Mouse (Mus musculus): Measurements from ENCODE around the gene Tesc. TPM values are rescaled to one million over a fixed set of nuclear protein-coding genes. Genes with fewer than 3 reads are reported as not detected.
A peak's percentile ranks its signal among the peaks of the same experiment; 100 is the strongest.

Gene Tesc
- total RNA-seq (2021), result 1 to 10 TPM in 1 of 2 experiments, under 1 TPM in 1; 0.78 to 1.4 TPM
- long read RNA-seq, experiment 1, partial matches to known transcripts, result 0 of 2 reads
- long read RNA-seq, experiment 1, other reads (novel, unspliced or antisense), result 1 of 2 reads
- long read RNA-seq, experiment 2, partial matches to known transcripts, result 0 of 2 reads
- long read RNA-seq, experiment 2, other reads (novel, unspliced or antisense), result 0 of 2 reads

- DNase-seq, result no peak
- intact Hi-C loops (cut with DNase I; ENCODE audit: low total_unique reads), result no loop called here
These were observed at the start of gene Tesc for GRCm38 (mm10) chr5:118027698-118028190. Tesc (plus strand) TSS chr5:118027743.

- no peak for DNase-seq
These were observed 49.3 kb upstream of the Tesc start for GRCm38 (mm10) chr5:117978159-117978697.

GRCm38 (mm10) chr5:117979082-117979481 is 48.5 kb upstream of the Tesc start:
- intact Hi-C loops (cut with DNase I; ENCODE audit: low total_unique reads), result no loop called here
- no peak for DNase-seq

More at GRCm38 (mm10) chr5:117978159-117978697, 49.3 kb upstream of the Tesc start:
- intact Hi-C loops (cut with DNase I; ENCODE audit: low total_unique reads), result no loop called here

GRCm38 (mm10) chr5:117980921-117981320 is 46.6 kb upstream of the Tesc start:
- DNase-seq, result no peak
- intact Hi-C loops (cut with DNase I; ENCODE audit: low total_unique reads), result no loop called here

GRCm38 (mm10) chr5:117981943-117982342 is 45.6 kb upstream of the Tesc start:
- intact Hi-C loops (cut with DNase I; ENCODE audit: low total_unique reads), result no loop called here
- DNase-seq, result no peak

- intact Hi-C loops (cut with DNase I; ENCODE audit: low total_unique reads), result no loop called here
- no peak for DNase-seq
These were observed 41.2 kb upstream of the Tesc start for GRCm38 (mm10) chr5:117986327-117986726.

- intact Hi-C loops (cut with DNase I; ENCODE audit: low total_unique reads), result no loop called here
- DNase-seq, result no peak
These were observed 39.7 kb upstream of the Tesc start for GRCm38 (mm10) chr5:117987891-117988290.

- DNase-seq, result no peak
- intact Hi-C loops (cut with DNase I; ENCODE audit: low total_unique reads), result no loop called here
These were observed 39.2 kb upstream of the Tesc start for GRCm38 (mm10) chr5:117988367-117988766.

- intact Hi-C loops (cut with DNase I; ENCODE audit: low total_unique reads), result no loop called here
- no peak for DNase-seq
These were observed 37.8 kb upstream of the Tesc start for GRCm38 (mm10) chr5:117989773-117990172.

- DNase-seq, result no peak
- intact Hi-C loops (cut with DNase I; ENCODE audit: low total_unique reads), result no loop called here
These were observed 36.6 kb upstream of the Tesc start for GRCm38 (mm10) chr5:117990957-117991356.

GRCm38 (mm10) chr5:117993550-117993949 is 34.0 kb upstream of the Tesc start:
- intact Hi-C loops (cut with DNase I; ENCODE audit: low total_unique reads), result no loop called here
- no peak for DNase-seq

- intact Hi-C loops (cut with DNase I; ENCODE audit: low total_unique reads), result no loop called here
These were observed 32.1 kb upstream of the Tesc start for GRCm38 (mm10) chr5:117995372-117995901.

GRCm38 (mm10) chr5:117995911-117996310 is 31.6 kb upstream of the Tesc start:
- intact Hi-C loops (cut with DNase I; ENCODE audit: low total_unique reads), result no loop called here

More at GRCm38 (mm10) chr5:117995372-117995901, 32.1 kb upstream of the Tesc start:
- DNase-seq, result no peak

GRCm38 (mm10) chr5:117996581-117996980 is 31.0 kb upstream of the Tesc start:
- no peak for DNase-seq

More at GRCm38 (mm10) chr5:117995911-117996310, 31.6 kb upstream of the Tesc start:
- DNase-seq, result no peak

GRCm38 (mm10) chr5:117997434-117997970 is 30.0 kb upstream of the Tesc start:
- no peak for DNase-seq
- intact Hi-C loops (cut with DNase I; ENCODE audit: low total_unique reads), result no loop called here

More at GRCm38 (mm10) chr5:117996581-117996980, 31.0 kb upstream of the Tesc start:
- intact Hi-C loops (cut with DNase I; ENCODE audit: low total_unique reads), result no loop called here

- DNase-seq, result no peak
- intact Hi-C loops (cut with DNase I; ENCODE audit: low total_unique reads), result no loop called here
These were observed 28.5 kb upstream of the Tesc start for GRCm38 (mm10) chr5:117999061-117999460.

- intact Hi-C loops (cut with DNase I; ENCODE audit: low total_unique reads), result no loop called here
- no peak for DNase-seq
These were observed 28.0 kb upstream of the Tesc start for GRCm38 (mm10) chr5:117999584-117999983.

GRCm38 (mm10) chr5:118002059-118002458 is 25.5 kb upstream of the Tesc start:
- peak; percentile 68 for DNase-seq
- intact Hi-C loops (cut with DNase I; ENCODE audit: low total_unique reads), result no loop called here

- peak; percentile 59 for DNase-seq
- intact Hi-C loops (cut with DNase I; ENCODE audit: low total_unique reads), result loop anchor here (1.0 kb wide), 1 partner anchor 64 kb away; no protein-coding TSS in a partner anchor
These were observed 22.9 kb upstream of the Tesc start for GRCm38 (mm10) chr5:118004619-118005018.

GRCm38 (mm10) chr5:118005728-118006127 is 21.8 kb upstream of the Tesc start:
- DNase-seq, result no peak
- intact Hi-C loops (cut with DNase I; ENCODE audit: low total_unique reads), result loop anchor here (1.0 kb wide), 1 partner anchor 63 kb away; no protein-coding TSS in a partner anchor

- no peak for DNase-seq
- intact Hi-C loops (cut with DNase I; ENCODE audit: low total_unique reads), result no loop called here
These were observed 19.2 kb upstream of the Tesc start for GRCm38 (mm10) chr5:118008344-118008743.

Data from gastrocnemius, postnatal 14 days (tissue).